Mouse (Mus musculus): ENCODE measurements around the gene Gm10309.

Gene Gm10309

DNA sequence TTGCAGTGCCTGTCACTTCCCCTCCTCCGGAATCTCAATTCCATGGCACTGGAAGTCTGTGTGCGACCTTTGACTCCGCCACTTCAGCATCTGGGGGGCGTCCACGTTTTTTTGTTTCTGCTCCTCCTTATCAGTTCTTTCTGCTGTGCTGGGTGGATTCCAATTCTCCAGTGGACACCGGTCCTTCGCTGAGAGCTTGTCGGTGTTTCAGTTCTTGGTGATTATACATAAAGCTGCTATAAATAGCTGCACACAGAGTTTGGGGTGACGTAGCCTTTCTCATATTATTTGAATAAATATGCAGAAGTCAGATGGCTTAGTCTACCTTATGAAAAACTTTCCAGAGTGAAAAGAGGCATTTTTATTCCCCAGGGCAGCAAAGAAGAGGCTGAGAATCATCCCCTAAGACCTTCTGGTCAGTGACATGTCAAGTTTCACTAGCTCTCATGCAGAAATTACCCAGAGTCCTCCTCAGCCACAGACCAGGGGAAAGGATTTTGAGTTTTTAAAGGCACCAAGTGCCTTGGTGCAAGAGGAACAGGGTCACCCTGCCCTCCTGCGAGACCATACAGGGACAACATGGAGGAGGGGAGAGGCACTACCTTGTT, 37.6 kb downstream of the Gm10309 start:
- no peak for DNase-seq

GRCm38 (mm10) chr17:86466871-86467270, 38.2 kb downstream of the Gm10309 start:
- DNase-seq, result no peak

- no peak for DNase-seq
Measured at GRCm38 (mm10) chr17:86466412-86466811, 38.6 kb downstream of the Gm10309 start.

DNA sequence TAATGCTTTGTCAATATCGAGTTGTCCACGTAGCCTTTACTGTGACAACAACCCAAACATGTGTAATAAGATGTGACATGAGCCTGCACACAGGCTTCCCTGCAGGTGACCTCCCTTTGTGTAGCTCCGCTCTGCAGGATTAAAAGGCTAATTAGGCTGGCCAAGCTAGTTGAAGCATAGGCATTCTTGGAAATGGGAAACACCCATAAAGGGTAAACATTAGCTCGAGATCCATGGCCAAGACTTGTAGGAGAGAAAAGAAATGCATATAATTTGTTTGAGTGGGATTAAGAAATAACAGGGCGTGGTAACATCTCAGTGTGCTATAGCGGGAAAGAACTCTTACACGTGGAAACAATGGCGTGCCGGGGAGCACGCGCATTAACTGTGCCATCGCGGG, 39.2 kb downstream of the Gm10309 start:
- peak; percentile 57 for DNase-seq

DNA sequence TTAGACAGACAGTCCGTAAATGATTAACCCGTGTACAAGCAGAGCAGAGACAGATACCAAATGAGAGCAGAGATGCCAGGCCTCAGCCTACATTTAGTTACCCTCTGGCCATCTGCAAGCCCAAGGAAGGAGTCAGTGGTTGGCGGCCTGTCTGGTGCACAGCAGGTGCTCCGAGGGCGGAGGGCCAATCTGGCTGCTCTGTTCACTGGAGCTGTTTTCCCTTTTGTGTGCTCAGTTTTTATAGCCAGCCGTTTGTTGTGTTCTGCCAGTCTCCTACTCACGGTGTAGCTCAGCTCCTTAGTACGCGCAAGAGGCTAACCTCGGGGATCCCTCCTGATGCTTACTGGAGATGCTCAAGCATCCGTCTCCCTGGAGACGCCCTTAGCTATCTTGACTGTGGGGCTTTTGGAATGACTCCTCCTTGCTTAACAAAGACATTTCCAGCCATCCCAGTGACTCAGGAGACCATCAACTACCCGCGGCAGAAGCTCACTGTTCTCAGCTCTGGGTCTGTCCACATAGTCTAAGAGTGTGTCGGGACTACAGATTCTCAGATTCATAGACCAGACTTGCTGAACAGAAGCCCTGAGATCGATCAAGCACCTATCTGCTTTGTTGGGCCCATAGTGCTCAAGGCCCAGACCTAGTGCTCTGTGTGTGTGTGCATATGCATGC, 40.2 kb downstream of the Gm10309 start:
- DNase-seq, result peak; percentile 52

DNA sequence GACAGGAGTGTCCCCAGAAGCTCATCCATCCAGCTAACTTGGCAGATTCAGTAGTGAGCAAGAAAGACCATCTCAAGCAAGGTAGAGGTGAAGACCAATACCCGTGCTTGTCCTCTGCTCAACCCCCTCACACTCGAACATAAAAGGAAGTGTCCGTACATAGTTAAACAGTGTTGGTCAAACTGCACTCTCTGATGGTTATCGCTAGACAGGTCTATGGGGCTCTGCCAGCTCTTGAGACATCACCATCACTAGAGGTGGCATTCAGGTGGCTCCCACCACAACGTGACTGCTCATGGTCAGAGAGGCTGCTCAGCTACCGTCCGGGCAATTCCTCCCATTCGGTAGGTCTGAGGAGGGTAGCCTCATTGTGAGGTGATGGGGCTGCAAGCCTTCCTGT, 40.8 kb downstream of the Gm10309 start:
- DNase-seq, result no peak

DNA sequence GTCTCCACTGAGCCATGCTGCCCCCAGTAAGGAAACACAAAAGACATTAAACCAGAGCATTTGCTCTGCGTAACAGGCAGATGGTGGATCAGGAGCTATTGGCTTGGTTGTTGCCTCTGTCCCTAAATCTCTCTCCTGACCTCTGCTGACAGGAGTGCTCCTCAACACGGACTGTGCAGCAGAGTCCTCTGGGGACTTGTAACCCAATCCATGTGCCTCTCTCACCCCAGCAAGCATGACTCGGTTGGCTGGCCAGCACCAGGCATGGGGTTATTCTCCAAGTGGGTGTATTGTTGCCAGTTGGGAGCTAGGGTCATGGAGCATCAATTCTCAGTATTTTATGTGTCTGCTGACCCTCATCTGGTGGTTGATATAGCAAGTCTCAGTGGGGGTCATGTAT, 41.7 kb downstream of the Gm10309 start:
- no peak for DNase-seq

GRCm38 (mm10) chr17:86460645-86461430, 44.2 kb downstream of the Gm10309 start:
- no peak for DNase-seq

DNA sequence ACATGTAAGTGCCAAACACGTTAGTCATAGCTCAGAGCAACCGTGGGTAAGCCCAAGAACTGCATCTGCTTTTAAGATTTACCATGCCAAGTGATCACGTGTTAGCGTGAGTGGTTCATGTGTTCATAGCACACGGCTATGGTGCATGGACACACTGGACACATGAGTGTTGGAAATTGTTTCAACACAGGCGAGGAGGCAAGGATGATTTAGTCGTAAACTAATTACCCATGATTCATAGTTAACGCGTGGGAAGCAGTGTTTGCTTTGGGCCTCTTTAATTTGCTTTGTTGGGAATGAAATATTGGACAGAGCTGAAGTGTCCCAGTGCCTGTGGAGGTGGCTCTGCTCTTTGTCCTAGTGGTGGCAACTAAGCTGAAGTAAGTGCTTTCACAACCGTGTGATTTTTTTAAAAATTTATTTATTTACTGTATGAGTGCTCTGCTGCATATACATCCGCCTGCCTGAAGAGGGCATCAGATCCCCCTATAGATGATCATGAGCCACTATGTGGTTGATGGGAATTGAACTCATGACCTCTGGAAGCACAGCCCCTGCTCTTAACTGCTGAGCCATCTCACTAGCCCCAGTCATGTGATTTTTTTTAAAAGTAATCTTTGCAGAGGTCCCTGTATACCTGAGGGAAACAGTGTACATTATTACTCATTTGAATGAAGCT, 46.6 kb downstream of the Gm10309 start:
- DNase-seq, result no peak

GRCm38 (mm10) chr17:86456512-86456911, 48.5 kb downstream of the Gm10309 start:
- DNase-seq, result no peak

GRCm38 (mm10) chr17:86454351-86454706, 50.7 kb downstream of the Gm10309 start:
- no peak for DNase-seq

DNA sequence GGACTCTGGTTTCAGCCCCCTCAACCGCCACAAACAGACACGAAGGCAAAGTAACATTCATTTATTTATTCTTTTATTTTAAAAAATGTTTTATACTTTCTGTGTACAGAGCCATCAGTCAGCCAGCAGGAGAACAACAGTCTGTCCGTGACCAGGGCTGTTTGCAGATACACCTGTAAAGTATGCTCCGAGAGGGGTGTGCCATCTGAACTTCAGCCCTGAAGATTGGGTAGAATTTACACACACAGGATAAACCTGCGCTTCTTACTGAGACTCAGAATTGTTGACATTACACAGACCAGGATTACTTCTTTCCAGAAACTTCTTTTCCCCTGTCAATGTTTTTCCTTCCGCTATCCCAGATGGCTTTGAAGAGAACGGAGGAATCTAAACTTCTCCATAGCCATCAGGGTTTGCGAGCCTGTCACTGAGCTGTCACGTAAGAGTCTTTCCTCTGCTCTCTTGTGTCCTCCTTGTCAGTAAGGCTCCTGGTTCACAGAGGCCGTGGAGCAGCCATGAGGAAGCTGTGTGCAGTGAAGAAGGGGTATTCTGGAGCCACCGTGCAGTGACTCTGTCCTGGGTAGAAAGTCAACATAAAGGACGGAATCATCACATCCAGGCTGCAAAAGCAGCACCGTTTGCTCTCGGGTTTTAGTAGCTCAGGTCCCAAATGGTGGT, 51.2 kb downstream of the Gm10309 start:
- no peak for DNase-seq

DNA sequence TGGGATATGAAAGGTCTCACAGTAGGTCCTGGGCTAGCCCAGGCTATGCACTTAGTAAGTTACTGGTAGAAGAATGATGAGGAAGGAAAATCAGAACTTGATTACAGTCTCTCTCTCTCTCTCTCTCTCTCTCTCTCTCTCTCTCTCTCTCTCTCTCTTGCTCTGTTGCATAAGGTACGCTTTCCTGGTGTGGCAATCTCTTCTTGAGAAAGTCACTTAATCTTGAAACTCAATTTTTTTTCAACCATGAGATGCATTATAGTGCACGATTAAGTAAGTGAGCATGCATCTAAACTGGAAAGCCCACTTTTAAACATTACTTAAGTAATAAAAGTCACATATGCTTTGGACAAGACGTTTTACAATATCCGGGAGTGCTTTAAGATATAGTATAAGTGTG, 52.1 kb downstream of the Gm10309 start:
- DNase-seq, result no peak
